Mouse (Mus musculus): Measurements from ENCODE around the gene Mink1. TPM values are rescaled to one million over a fixed set of nuclear protein-coding genes. Genes with fewer than 3 reads are reported as not detected.

Gene Mink1
- polyA plus RNA-seq, 1 experiment from 2014 or later, result 21.2 TPM

GRCm38 (mm10) chr11:70585457-70585856 lies 22.8 kb downstream of the Mink1 start:
- Histone ChIP-seq H3K36me3 (ENCODE audit: control insufficient read depth, insufficient read depth, low read length) (no peaks in the 10 kb centered on the region), H3K9ac (ENCODE audit: low read length) (peak overlapping the region; percentile 22; the same call in 1 of the 2 replicates), H3K4me3 (ENCODE audit: low read depth, low read length) (no peak overlapping the region), H3K27ac (replicated peaks; ENCODE audit: low read depth, low read length) (peak overlapping the region; percentile 42; the same call in 1 of the 2 replicates), H3K4me2 (ENCODE audit: low read depth, severe bottlenecking) (no peak overlapping the region), H3K27me3 (ENCODE audit: control insufficient read depth, insufficient read depth, low read length) (no peaks in the 10 kb centered on the region), H3K4me1 (ENCODE audit: control insufficient read depth, insufficient read depth, low read length) (peaks cover 8% of the 10 kb centered on the region), H3K9me3 (ENCODE audit: control insufficient read depth, low read length) (no peaks in the 10 kb centered on the region)
- DNase-seq (ENCODE audit: low spot score) (no peak), ATAC-seq (ENCODE audit: insufficient number of reproducible peaks, low FRiP score, low TSS enrichment, low read depth) (no peak; the same call in 1 of the 2 replicates)
- WGBS, result 47% methylated on average over 7 of the region's 7 CpGs

GRCm38 (mm10) chr11:70586261-70586660 lies 23.6 kb downstream of the Mink1 start:
- no peak overlapping the region for H3K9ac ChIP-seq (ENCODE audit: low read length)
- H3K27me3 ChIP-seq (ENCODE audit: control insufficient read depth, insufficient read depth, low read length), result no peaks in the 10 kb centered on the region
- no peak for DNase-seq (ENCODE audit: low spot score)
- no peak overlapping the region for H3K27ac ChIP-seq (replicated peaks; ENCODE audit: low read depth, low read length)
- no peak overlapping the region for H3K4me3 ChIP-seq (ENCODE audit: low read depth, low read length)
- peaks cover 8% of the 10 kb centered on the region for H3K4me1 ChIP-seq (ENCODE audit: control insufficient read depth, insufficient read depth, low read length)
- no peak overlapping the region for H3K4me2 ChIP-seq (ENCODE audit: low read depth, severe bottlenecking)
- WGBS, result 93% methylated on average over 3 of the region's 3 CpGs
- ATAC-seq (ENCODE audit: insufficient number of reproducible peaks, low FRiP score, low TSS enrichment, low read depth), result no peak
- no peaks in the 10 kb centered on the region for H3K36me3 ChIP-seq (ENCODE audit: control insufficient read depth, insufficient read depth, low read length)
- no peaks in the 10 kb centered on the region for H3K9me3 ChIP-seq (ENCODE audit: control insufficient read depth, low read length)

- ATAC-seq (ENCODE audit: insufficient number of reproducible peaks, low FRiP score, low TSS enrichment, low read depth), result no peak
- Histone ChIP-seq H3K4me2 (ENCODE audit: low read depth, severe bottlenecking) (no peak overlapping the region), H3K36me3 (ENCODE audit: control insufficient read depth, insufficient read depth, low read length) (no peaks in the 10 kb centered on the region), H3K4me3 (ENCODE audit: low read depth, low read length) (no peak overlapping the region), H3K27me3 (ENCODE audit: control insufficient read depth, insufficient read depth, low read length) (no peaks in the 10 kb centered on the region), H3K9ac (ENCODE audit: low read length) (no peak overlapping the region), H3K27ac (replicated peaks; ENCODE audit: low read depth, low read length) (no peak overlapping the region), H3K9me3 (ENCODE audit: control insufficient read depth, low read length) (no peaks in the 10 kb centered on the region), H3K4me1 (ENCODE audit: control insufficient read depth, insufficient read depth, low read length) (peaks cover 8% of the 10 kb centered on the region)
- DNase-seq (ENCODE audit: low spot score), result no peak
- 84% methylated on average over 5 of the region's 5 CpGs for WGBS
Observed at GRCm38 (mm10) chr11:70586954-70587353, 24.3 kb downstream of the Mink1 start.

GRCm38 (mm10) chr11:70591733-70592132 lies 29.1 kb downstream of the Mink1 start:
- DNase-seq (ENCODE audit: low spot score), result no peak
- H3K4me1 ChIP-seq (ENCODE audit: control insufficient read depth, insufficient read depth, low read length), result no peaks in the 10 kb centered on the region
- no peak overlapping the region for H3K9ac ChIP-seq (ENCODE audit: low read length)
- WGBS, result 94% methylated on average over 1 of the region's 1 CpGs
- no peak overlapping the region for H3K4me3 ChIP-seq (ENCODE audit: low read depth, low read length)
- H3K4me2 ChIP-seq (ENCODE audit: low read depth, severe bottlenecking), result no peak overlapping the region
- no peak for ATAC-seq (ENCODE audit: insufficient number of reproducible peaks, low FRiP score, low TSS enrichment, low read depth)
- H3K27ac ChIP-seq (replicated peaks; ENCODE audit: low read depth, low read length), result no peak overlapping the region
- H3K9me3 ChIP-seq (ENCODE audit: control insufficient read depth, low read length), result no peaks in the 10 kb centered on the region
- H3K36me3 ChIP-seq (ENCODE audit: control insufficient read depth, insufficient read depth, low read length), result no peaks in the 10 kb centered on the region
- no peaks in the 10 kb centered on the region for H3K27me3 ChIP-seq (ENCODE audit: control insufficient read depth, insufficient read depth, low read length)

- Histone ChIP-seq H3K27me3 (ENCODE audit: control insufficient read depth, insufficient read depth, low read length) (no peaks in the 10 kb centered on the region), H3K27ac (replicated peaks; ENCODE audit: low read depth, low read length) (no peak overlapping the region), H3K9me3 (ENCODE audit: control insufficient read depth, low read length) (no peaks in the 10 kb centered on the region), H3K36me3 (ENCODE audit: control insufficient read depth, insufficient read depth, low read length) (peaks cover 9% of the 10 kb centered on the region; the same call in 1 of the 2 replicates), H3K9ac (ENCODE audit: low read length) (no peak overlapping the region), H3K4me2 (ENCODE audit: low read depth, severe bottlenecking) (no peak overlapping the region), H3K4me3 (ENCODE audit: low read depth, low read length) (no peak overlapping the region), H3K4me1 (ENCODE audit: control insufficient read depth, insufficient read depth, low read length) (no peaks in the 10 kb centered on the region)
- ATAC-seq (ENCODE audit: insufficient number of reproducible peaks, low FRiP score, low TSS enrichment, low read depth), result no peak
- WGBS, result 83% methylated on average over 15 of the region's 15 CpGs
- no peak for DNase-seq (ENCODE audit: low spot score)
Observed at GRCm38 (mm10) chr11:70594253-70594989, 31.7 kb downstream of the Mink1 start.

- no peaks in the 10 kb centered on the region for H3K9me3 ChIP-seq (ENCODE audit: control insufficient read depth, low read length)
- DNase-seq (ENCODE audit: low spot score) (no peak), ATAC-seq (ENCODE audit: insufficient number of reproducible peaks, low FRiP score, low TSS enrichment, low read depth) (no peak)
- no peak overlapping the region for H3K27ac ChIP-seq (replicated peaks; ENCODE audit: low read depth, low read length)
- no peak overlapping the region for H3K4me3 ChIP-seq (ENCODE audit: low read depth, low read length)
- no peaks in the 10 kb centered on the region for H3K27me3 ChIP-seq (ENCODE audit: control insufficient read depth, insufficient read depth, low read length)
- no peak overlapping the region for H3K9ac ChIP-seq (ENCODE audit: low read length)
- H3K4me2 ChIP-seq (ENCODE audit: low read depth, severe bottlenecking), result no peak overlapping the region
- peaks cover 11% of the 10 kb centered on the region; the same call in 1 of the 2 replicates for H3K36me3 ChIP-seq (ENCODE audit: control insufficient read depth, insufficient read depth, low read length)
- 78% methylated on average over 2 of the region's 2 CpGs for WGBS
- no peaks in the 10 kb centered on the region for H3K4me1 ChIP-seq (ENCODE audit: control insufficient read depth, insufficient read depth, low read length)
Observed at GRCm38 (mm10) chr11:70595638-70596037, 33.0 kb downstream of the Mink1 start.

- WGBS, result 73% methylated on average over 4 of the region's 4 CpGs
- no peak for DNase-seq (ENCODE audit: low spot score)
- H3K9ac ChIP-seq (ENCODE audit: low read length), result no peak overlapping the region
- no peaks in the 10 kb centered on the region for H3K9me3 ChIP-seq (ENCODE audit: control insufficient read depth, low read length)
- no peak overlapping the region for H3K27ac ChIP-seq (replicated peaks; ENCODE audit: low read depth, low read length)
- H3K4me1 ChIP-seq (ENCODE audit: control insufficient read depth, insufficient read depth, low read length), result no peaks in the 10 kb centered on the region
- no peaks in the 10 kb centered on the region for H3K27me3 ChIP-seq (ENCODE audit: control insufficient read depth, insufficient read depth, low read length)
- no peak for ATAC-seq (ENCODE audit: insufficient number of reproducible peaks, low FRiP score, low TSS enrichment, low read depth)
- no peak overlapping the region for H3K4me2 ChIP-seq (ENCODE audit: low read depth, severe bottlenecking)
- H3K4me3 ChIP-seq (ENCODE audit: low read depth, low read length), result no peak overlapping the region
- H3K36me3 ChIP-seq (ENCODE audit: control insufficient read depth, insufficient read depth, low read length), result peaks cover 11% of the 10 kb centered on the region; the same call in 1 of the 2 replicates
Observed at GRCm38 (mm10) chr11:70596094-70596493, 33.4 kb downstream of the Mink1 start.

GRCm38 (mm10) chr11:70597301-70597700 lies 34.6 kb downstream of the Mink1 start:
- Histone ChIP-seq H3K4me3 (ENCODE audit: low read depth, low read length) (no peak overlapping the region), H3K36me3 (ENCODE audit: control insufficient read depth, insufficient read depth, low read length) (peaks cover 12% of the 10 kb centered on the region; the same call in 1 of the 2 replicates), H3K4me2 (ENCODE audit: low read depth, severe bottlenecking) (no peak overlapping the region), H3K9me3 (ENCODE audit: control insufficient read depth, low read length) (no peaks in the 10 kb centered on the region), H3K27ac (replicated peaks; ENCODE audit: low read depth, low read length) (no peak overlapping the region), H3K4me1 (ENCODE audit: control insufficient read depth, insufficient read depth, low read length) (no peaks in the 10 kb centered on the region), H3K9ac (ENCODE audit: low read length) (no peak overlapping the region), H3K27me3 (ENCODE audit: control insufficient read depth, insufficient read depth, low read length) (no peaks in the 10 kb centered on the region)
- DNase-seq (ENCODE audit: low spot score), result no peak
- no peak for ATAC-seq (ENCODE audit: insufficient number of reproducible peaks, low FRiP score, low TSS enrichment, low read depth)
- 85% methylated on average over 6 of the region's 6 CpGs for WGBS

Data from limb, embryonic 11.5 days (tissue).